Mouse (Mus musculus) heart, adult 2 months (tissue): ENCODE data around the gene R3hdm2.

Experiments used
- CTCF ChIP-seq: fragments of 200-600 bp; IDR thresholded peaks from 2 replicates; pipeline ENCODE4 v1.8.1; 2022; ENCODE audit warnings: antibody characterized with exemption, mild to moderate bottlenecking, moderate library complexity
- POLR2A ChIP-seq: fragments of 200-500 bp; IDR thresholded peaks from 2 replicates; pipeline ENCODE4 v1.6.1; 2011; ENCODE audit warnings: mild to moderate bottlenecking, low read depth, low read length, control low read depth; ENCODE audit not compliant: insufficient read depth

GRCm38 (mm10) chr10:127519041-127519701 is 139.0 kb downstream of the R3hdm2 start:
- TF ChIP-seq POLR2A (no peak), CTCF (no peak)
